Mouse (Mus musculus) kidney, postnatal 25 days (tissue): Measurements from ENCODE around the gene Tbc1d2.
"Not testable (repeated sequence)": the region's sequence is repeated elsewhere in the genome, so short reads cannot be mapped to it uniquely, and the experiment has no call there.

ENCODE experiments used
- DNase-seq, 2 experiments: peaks; one replicate each; pipeline ENCODE4 v3.0.0; 2021; ENCODE audit warnings: mixed read lengths in 2 of 2

Gene Tbc1d2

DNA sequence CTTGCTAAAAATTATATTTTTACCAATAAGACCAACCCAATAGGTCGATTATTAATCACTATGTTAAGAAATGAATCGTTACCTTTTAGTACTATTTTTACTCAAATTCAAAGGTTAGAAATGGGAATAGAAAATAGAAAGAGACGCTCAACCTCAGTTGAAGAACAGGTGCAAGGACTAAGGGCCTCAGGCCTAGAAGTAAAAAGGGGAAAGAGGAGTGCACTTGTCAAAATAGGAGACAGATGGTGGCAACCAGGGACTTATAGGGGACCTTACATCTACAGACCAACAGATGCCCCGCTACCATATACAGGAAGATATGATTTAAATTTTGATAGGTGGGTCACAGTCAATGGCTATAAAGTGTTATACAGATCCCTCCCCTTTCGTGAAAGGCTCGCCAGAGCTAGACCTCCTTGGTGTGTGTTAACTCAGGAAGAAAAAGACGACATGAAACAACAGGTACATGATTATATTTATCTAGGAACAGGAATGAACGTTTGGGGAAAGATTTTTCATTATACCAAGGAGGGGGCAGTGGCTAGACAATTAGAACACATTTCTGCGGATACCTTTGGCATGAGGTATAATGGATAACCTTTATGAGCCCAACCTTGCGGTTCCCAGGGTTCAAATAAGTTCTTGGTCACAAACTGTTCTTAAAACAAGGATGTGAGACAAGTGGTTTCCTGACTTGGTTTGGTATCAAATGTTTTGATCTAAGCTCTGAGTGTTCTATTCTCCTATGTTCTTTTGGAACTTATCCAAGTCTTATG lies 74.3 kb downstream of the Tbc1d2 start:
- DNase-seq, result not testable (repeated sequence)

DNA sequence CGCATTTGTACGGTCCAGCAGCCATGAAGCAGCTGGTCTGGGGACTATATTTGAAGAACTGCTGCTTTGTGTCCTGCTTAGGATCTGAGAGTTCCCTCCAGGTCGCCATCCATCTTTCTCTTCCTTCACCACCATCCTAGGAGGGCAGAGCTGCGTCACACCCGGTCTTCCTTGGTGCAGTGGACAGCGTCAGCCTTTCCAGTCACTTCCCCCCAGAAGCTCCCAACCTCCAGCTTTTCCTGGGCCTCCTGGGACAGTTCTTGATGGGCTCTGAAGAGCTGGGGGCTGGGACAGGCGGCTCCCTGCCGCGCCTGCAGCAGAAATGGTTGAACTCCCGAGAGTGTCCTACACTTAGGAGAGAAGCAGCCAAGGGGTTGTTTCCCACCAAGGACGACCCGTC lies 75.2 kb downstream of the Tbc1d2 start:
- DNase-seq, result no peak

DNA sequence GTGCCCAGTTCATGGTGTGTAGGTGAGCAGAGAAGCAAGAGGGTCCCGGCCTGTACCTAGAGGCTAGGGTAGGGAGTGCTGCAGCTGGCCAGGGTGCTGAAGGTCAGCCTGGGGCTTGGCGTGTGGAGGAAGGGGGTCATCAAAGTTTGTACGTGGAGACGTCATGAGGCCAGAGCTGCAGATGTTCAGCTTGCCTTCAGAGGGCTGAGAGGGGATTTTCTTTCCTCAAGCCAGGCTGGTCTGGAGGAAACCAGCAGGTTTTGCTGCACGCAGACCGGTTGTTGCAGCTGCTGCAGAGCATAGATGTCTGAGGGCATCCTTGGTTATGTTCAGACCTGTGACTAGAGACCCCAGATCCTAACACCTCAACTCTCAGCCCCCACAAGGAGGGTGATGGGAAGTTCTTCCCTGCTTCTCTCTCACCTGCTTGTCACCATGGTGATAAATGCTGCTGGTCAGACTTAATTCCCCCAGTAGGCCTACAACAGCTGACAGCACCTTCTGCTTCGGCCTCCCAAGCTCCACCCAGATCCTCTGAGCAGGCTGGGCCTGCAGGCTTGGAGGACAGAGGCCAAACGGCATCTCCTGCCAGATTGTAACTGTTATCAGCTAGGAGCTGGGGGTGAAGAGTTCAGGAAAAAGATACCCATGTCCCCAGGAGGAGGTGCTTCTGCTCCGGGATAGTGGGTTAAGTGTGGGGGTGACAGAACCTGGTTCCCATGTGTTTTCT lies 75.8 kb downstream of the Tbc1d2 start:
- DNase-seq, result no peak

DNA sequence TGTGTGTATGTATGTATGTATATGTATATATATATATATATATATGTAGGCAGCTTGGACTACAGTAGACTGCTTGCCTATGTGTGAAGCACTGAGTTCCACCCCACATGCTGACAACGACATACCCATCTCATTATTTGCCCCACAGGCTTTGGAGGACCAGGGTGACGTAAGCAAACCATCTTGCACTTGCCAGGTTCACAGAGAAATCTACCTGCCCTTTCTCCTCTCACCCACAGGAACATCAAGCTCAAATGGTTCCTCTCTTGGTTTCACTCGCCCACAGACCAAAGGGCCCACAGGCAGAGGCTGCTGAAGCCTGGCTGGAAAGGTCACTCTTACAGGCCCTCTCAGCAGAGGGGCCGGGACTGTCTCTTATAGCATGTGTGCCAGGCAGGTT lies 77.4 kb downstream of the Tbc1d2 start:
- DNase-seq, result no peak

- DNase-seq, result no peak
Measured at GRCm38 (mm10) chr4:46571744-46572143, 78.3 kb downstream of the Tbc1d2 start.

GRCm38 (mm10) chr4:46569671-46570070 lies 80.3 kb downstream of the Tbc1d2 start:
- no peak for DNase-seq

DNA sequence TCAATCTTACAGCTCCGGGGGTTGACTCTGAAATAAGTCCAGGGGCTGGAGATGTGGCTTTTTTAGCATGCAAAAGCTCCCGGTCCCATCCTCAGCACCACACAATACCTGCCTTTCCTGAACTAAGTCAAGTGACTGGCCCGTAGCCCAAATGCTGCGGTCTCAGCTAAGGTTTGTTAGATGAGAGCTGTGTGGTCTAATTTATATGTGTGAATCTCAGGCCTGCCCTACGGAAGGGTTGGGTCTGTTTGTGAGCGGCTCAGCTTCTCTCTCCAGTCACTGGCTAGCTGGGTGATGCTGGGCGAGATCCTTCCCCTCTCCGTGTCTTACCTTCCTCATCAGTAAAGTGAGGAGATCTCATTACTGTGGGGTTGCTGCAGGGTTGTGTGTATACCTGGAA lies 81.8 kb downstream of the Tbc1d2 start:
- DNase-seq, result no peak

DNA sequence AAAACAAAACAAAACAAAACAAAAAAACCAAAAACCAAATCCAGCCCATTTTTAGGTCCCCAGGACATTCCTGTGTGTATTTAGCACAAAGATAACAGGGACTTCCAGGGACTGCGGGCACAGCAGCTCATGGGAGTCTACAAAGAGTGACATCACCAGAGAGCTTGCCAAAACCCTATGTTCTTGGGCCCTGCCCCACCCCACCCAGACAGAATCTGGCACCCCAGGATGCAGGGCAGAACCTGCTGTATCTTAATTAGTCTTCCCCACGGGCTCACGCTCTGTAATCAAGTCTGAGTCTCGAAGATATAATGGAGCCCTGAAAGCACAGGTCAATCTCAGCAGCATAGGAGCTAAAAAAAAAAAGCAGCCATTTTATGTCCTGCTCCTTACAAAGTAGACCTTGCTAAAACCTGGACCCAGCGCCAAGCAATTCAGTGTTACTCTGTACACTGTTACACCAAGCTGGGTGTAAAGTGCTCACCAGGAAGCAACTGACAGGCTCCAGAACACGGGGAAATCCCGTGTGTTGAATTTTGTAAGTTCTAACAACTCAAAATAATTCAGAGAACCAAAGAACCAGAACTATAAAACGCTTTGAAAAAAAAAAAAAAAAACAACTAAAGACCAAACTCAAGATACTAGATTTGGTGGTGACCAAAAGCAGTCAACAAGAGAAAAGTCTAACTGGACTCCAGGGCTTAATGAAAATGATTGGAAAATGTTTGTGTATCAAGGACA lies 82.9 kb downstream of the Tbc1d2 start:
- DNase-seq, result no peak

DNA sequence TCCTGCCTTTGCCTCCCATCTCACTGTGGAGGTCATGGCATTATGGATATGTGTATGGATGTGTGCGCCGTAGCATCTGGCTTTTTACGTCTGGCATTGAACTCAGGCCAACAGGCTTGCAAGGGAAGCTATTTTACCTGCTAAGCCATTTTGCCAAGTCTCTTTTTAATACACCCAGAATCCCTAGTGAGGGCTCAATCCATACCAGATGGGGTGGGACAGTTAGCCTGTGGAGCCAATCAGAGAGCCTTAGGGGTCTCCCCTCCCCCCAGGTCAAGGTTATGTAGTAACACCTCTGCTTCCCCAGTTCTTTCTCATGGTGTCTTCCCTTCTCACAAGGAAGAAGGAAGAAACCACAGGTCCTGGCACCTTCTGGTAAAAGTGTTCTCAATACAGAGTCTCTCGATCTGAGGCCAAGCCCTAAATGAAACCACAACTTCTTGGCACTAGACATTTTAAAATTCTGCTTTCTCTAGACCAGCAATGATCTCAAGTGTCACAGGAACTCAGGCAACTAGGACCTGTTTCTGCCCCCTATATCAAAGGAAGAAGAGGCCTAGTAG lies 84.5 kb downstream of the Tbc1d2 start:
- DNase-seq, result no peak

GRCm38 (mm10) chr4:46564247-46564646 lies 85.8 kb downstream of the Tbc1d2 start:
- DNase-seq, result no peak

- peak in 1 of 2 experiments; percentile 52 for DNase-seq
Measured at GRCm38 (mm10) chr4:46563847-46564246, 86.2 kb downstream of the Tbc1d2 start.

DNA sequence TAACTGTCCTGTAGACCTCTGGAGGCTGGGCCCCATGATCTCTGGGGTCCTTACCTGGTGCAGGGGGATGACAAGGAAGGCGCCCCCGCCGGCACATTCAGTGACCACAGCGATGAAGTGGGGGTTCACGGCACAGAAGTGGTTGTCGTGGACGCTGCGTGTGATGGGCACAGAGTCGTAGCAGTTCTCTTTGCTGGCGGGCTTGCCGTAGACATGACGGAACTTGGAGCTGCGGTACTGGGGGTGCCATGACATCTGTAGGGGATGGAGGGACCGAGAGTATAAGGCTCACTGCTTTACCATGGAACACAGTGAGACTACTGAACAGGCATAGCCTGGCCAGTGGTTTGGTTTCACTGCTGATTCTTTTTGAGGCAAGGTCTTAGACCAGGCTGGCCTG lies 87.2 kb downstream of the Tbc1d2 start:
- DNase-seq, result no peak

GRCm38 (mm10) chr4:46562037-46562436 lies 88.0 kb downstream of the Tbc1d2 start:
- no peak for DNase-seq

DNA sequence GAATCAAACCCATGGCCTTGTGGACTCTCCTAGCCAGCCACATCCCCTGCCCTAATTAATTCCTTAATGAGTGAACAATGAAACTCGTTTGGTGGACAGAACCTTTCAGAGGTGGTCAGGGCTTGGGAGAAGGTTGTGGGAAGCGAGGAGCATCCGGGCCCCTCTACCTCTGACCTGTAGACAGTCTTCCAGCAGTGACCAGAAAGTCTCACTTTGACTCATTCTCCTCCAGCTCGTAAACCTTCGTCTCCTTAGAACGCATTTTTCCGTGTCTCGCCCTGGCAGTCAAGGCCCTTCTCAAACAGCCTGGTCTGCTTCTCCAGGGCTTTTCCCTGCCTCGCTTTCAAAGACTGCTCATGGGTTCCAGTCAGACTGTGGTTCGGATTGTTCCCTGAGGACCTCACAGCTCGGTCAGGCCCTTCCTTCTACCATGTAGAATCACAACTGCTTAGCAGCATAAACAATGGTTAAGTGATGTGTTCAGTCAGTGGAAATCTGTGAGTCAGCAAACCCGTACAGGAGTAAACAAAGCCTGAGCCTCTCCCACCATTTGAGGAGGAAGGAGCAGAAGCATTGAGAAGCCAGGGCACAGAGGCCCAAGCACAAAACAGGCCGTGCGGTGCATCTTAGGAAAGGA lies 89.8 kb downstream of the Tbc1d2 start:
- DNase-seq, result no peak

- DNase-seq, result no peak
Measured at GRCm38 (mm10) chr4:46558672-46559667, 91.0 kb downstream of the Tbc1d2 start.

- no peak for DNase-seq
Measured at GRCm38 (mm10) chr4:46556933-46557332, 93.1 kb downstream of the Tbc1d2 start.

DNA sequence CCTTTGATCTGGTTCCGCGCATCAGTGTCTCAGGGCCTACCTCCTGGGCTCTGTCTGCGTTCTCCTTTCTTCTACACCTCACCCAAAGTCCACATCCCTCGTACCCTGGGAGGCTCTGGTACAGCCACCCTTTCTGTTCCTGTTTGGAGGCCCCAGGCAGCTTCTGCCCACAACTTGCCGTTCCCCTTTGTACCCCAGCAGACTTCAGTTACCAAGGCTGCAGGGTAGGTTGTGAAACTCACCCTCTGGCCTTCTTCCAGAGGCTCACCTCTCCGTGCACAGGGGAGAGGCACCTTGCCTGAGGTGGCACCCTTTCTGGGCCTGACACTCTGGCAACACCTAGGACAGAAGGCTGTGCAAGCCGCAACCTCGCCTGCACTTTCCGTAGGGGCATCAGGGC lies 94.2 kb downstream of the Tbc1d2 start:
- no peak for DNase-seq
